8 mouse cellular contexts compared by ENCODE assay signal in the genomic region with DNA sequence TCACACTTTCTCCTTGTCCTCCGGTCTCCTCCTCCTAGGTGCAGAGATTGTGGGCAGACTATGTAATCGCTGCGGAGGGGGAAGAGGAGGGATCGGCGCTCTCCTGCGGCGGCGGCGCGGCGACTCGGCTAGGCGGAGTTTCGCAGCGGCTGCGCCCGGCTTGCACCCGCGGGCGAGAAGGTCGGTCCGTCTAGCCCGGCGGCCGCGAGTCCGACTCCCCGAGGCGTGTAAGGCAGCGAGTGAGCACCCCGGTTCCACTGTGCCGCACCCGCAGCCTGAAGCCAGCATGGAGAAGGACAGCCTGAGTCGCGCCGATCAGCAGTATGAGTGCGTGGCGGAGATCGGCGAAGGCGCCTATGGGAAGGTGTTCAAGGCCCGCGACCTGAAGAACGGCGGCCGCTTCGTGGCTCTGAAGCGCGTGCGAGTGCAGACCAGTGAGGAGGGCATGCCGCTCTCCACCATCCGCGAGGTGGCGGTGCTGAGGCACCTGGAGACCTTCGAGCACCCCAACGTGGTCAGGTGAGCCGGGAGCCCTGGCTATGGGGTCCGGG. TPM values are rescaled to one million over a fixed set of nuclear protein-coding genes. Genes with fewer than 3 reads are reported as not detected.
DNase-seq lines count a peak whose midpoint lies in the region; ATAC-seq and TF ChIP-seq lines count a peak whose summit lies in the region.

No protein-coding gene starts in this region.

- in situ Hi-C loops in ES-E14 (cut with MboI; ENCODE audit: low sequenced_read_pairs in 2 of 2, unreplicated experiment in 2 of 2), result no loop called here

- H3K27me3 ChIP-seq in forebrain, embryonic 16.5 days (replicated peaks; ENCODE audit: control insufficient read depth, insufficient read depth, low read length), result no peaks in the 10 kb centered on the region
- no peaks in the 10 kb centered on the region for H3K27me3 ChIP-seq in lung, embryonic 15.5 days

- H3K4me1 ChIP-seq in ES-E14 (ENCODE audit: control insufficient read depth in 2 of 2, insufficient read depth in 2 of 2, low read length in 2 of 2, poor library complexity in 1 of 2), result peaks cover 0 to 2% of the 10 kb centered on the region in 2 experiments; a peak in 1 of 4 replicates
- H3K4me1 ChIP-seq in forebrain, embryonic 16.5 days (replicated peaks; ENCODE audit: control insufficient read depth, insufficient read depth, low read length), result peaks cover 27% of the 10 kb centered on the region
- 0 out of 2 replicates have a peak, but pooled peaks cover 3% of the 10 kb centered on the region for H3K4me1 ChIP-seq in lung, embryonic 15.5 days

- WGBS in forebrain, embryonic 16.5 days, result under 1% methylated on average over 49 of the region's 58 CpGs
- WGBS in lung, embryonic 15.5 days, result under 1% methylated on average over 50 of the region's 58 CpGs

- peak overlapping the region; percentile 77 for H3K9ac ChIP-seq in ES-E14 (ENCODE audit: insufficient read depth, low read depth, low read length, poor library complexity, severe bottlenecking)
- H3K9ac ChIP-seq in forebrain, embryonic 16.5 days (replicated peaks; ENCODE audit: low read depth, low read length), result peak overlapping the region; percentile 65
- H3K9ac ChIP-seq in lung, embryonic 15.5 days, result peak overlapping the region; percentile 88

- DNase-seq in ES-E14 (ENCODE audit: low read depth, low spot score), result no peak
- DNase-seq in cerebellum, adult 11-12 months, result peak; percentile 21
- peak; percentile 89 for DNase-seq in heart, postnatal 36 days
- peak; percentile 40 to 65 for DNase-seq in layer of hippocampus, adult 8-10 months (ENCODE audit: low spot score in 2 of 2)
- DNase-seq in thymus, adult 18-20 months, result peak; percentile 77 to 78

- H3K9me3 ChIP-seq in ES-E14 (ENCODE audit: control insufficient read depth, insufficient read depth, low read depth, low read length), result no peaks in the 10 kb centered on the region
- no peaks in the 10 kb centered on the region for H3K9me3 ChIP-seq in forebrain, embryonic 16.5 days (ENCODE audit: control insufficient read depth, low read length)
- no peaks in the 10 kb centered on the region for H3K9me3 ChIP-seq in lung, embryonic 15.5 days

- intact Hi-C loops in heart, postnatal 36 days (cut with DNase I), result loop anchor here (5.0 kb wide), 2 partner anchors 78 to 122 kb away; no protein-coding TSS in a partner anchor

- H3K4me2 ChIP-seq in forebrain, embryonic 16.5 days (ENCODE audit: low read length), result peak overlapping the region; percentile 96
- peak overlapping the region; percentile 90 for H3K4me2 ChIP-seq in lung, embryonic 15.5 days

- H3K4me3 ChIP-seq in ES-E14 (ENCODE audit: insufficient read depth in 1 of 2, low read depth in 1 of 2, low read length in 2 of 2, poor library complexity in 1 of 2, severe bottlenecking in 1 of 2), result peak overlapping the region; percentile 70 to 72
- peak overlapping the region; percentile 65 for H3K4me3 ChIP-seq in forebrain, embryonic 16.5 days (replicated peaks; ENCODE audit: low read length)
- peak overlapping the region; percentile 86 for H3K4me3 ChIP-seq in lung, embryonic 15.5 days

- peak; percentile 56 for ATAC-seq in forebrain, embryonic 16.5 days
- ATAC-seq in lung, embryonic 15.5 days (ENCODE audit: borderline replicate concordance, extremely low read depth, low FRiP score, low TSS enrichment), result peak; percentile 49
- ATAC-seq in neutrophil, adult 5-6 weeks (ENCODE audit: extremely low read depth, insufficient number of reproducible peaks, low FRiP score, poor library complexity, severe bottlenecking), result peak; percentile 70

- peak overlapping the region; percentile 54; the same call in 1 of the 2 replicates for H3K27ac ChIP-seq in ES-E14 (ENCODE audit: insufficient read depth, low read depth, low read length, poor library complexity, severe bottlenecking)
- peak overlapping the region; percentile 74 for H3K27ac ChIP-seq in forebrain, embryonic 16.5 days (ENCODE audit: low read length)
- peak overlapping the region; percentile 95 for H3K27ac ChIP-seq in lung, embryonic 15.5 days

- peaks cover 3% of the 10 kb centered on the region for H3K36me3 ChIP-seq in ES-E14 (ENCODE audit: control insufficient read depth, insufficient read depth, low read length, poor library complexity, severe bottlenecking)
- no peaks in the 10 kb centered on the region for H3K36me3 ChIP-seq in forebrain, embryonic 16.5 days (ENCODE audit: control insufficient read depth, insufficient read depth)
- peaks cover 5% of the 10 kb centered on the region; the same call in 1 of the 2 replicates for H3K36me3 ChIP-seq in lung, embryonic 15.5 days

TF ChIP-seq in ES-E14, 5 proteins besides CTCF, POLR2A, EP300 and RAD21:
- no peak for TF ChIP-seq CHD2 (IDR thresholded peaks at IDR 0.05; ENCODE audit: low read depth, low read length)
- peak; percentile 50; the same call in 1 of the 2 replicates for TF ChIP-seq ZC3H11A (IDR thresholded peaks at IDR 0.05; ENCODE audit: borderline replicate concordance, low read depth, low read length)
- no peak; the same call in 1 of the 2 replicates for TF ChIP-seq HCFC1 (IDR thresholded peaks at IDR 0.05; ENCODE audit: borderline replicate concordance, insufficient read depth, low read length)
- no peak for TF ChIP-seq ZNF384 (IDR thresholded peaks at IDR 0.05; ENCODE audit: low read depth, low read length)
TF ChIP-seq in ES-E14: peak in this region for 1.

RNA-seq across cellular contexts. Expression of a gene that starts 2.9 kb away (rescaled TPM):
- 34.1 and 47.9 TPM in 2 replicates for total RNA-seq in ES-E14 (2012; rRNA removed)
- 26.5 and 29.8 TPM in 2 replicates for polyA plus RNA-seq in forebrain, embryonic 16.5 days (2015; fragmentation: Nextera tagmentation; extraction: Ambion mirVana)
- 10 to 100 TPM; 10.6 to 14.0 TPM for total RNA-seq in heart, postnatal 36 days (2021)
- 1 to 10 TPM; 3.5 to 9.3 (median 5.5) TPM for total RNA-seq in layer of hippocampus, adult 8-10 months (2022)
- polyA plus RNA-seq in lung, embryonic 15.5 days (2015; fragmentation: Nextera tagmentation; extraction: Ambion mirVana), result 47.0 and 59.1 TPM in 2 replicates
- 11.4 and 12.2 TPM in 2 replicates for total RNA-seq in neutrophil, adult 5-6 weeks (2017)
